Mouse (Mus musculus) ES-Bruce4 (cell line): ENCODE results near the gene Apln.

Experiments used
- CTCF ChIP-seq: IDR thresholded peaks from one replicate; pipeline ENCODE4 v1.8.1; 2011; ENCODE audit warnings: low read depth, low read length
- EP300 ChIP-seq: IDR thresholded peaks from 2 replicates; pipeline ENCODE4 v1.6.1; 2011; ENCODE audit warnings: low read depth, low read length; ENCODE audit not compliant: insufficient read depth
- POLR2A ChIP-seq: IDR thresholded peaks from one replicate; pipeline ENCODE4 v1.8.1; 2011; ENCODE audit warnings: low read length; ENCODE audit not compliant: insufficient read depth

DNA sequence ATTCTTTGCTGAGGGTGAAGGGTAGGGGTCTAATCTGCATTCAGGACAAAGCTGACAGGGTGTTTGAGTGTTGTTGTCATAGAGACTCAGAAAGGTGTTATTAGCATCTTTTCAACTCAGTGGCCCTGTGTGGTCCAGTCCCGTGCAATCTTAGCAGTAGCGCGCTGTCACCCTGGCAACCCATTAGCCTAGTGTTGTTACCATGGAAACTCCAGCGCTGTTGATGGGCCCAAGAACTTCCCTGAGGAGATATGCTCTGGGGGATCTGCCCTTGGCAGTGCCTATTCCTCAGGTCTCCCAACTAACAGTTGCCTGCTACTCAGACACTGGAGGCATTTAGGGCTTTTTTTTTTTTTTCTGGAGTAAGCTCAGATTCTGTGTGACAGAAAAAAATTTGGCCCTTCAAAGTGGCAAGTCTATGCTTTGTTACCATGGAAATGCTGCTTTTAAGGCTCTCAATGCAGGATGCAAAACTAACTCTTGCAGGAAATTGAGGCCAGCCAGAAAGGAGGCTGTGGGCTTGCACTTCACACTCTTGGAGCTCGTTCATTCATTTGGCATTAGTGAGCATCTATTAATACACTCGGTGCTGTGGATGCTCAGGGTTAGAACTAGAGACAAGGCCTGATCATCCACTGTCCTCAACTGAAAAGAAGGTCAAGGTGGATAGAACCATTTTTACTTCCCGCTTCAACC lies 17.6 kb downstream of the Apln start:
- TF ChIP-seq EP300 (no peak), POLR2A (no peak), CTCF (no peak)
